Comparison of ENCODE assay signal across 7 mouse cellular contexts in the genomic region with DNA sequence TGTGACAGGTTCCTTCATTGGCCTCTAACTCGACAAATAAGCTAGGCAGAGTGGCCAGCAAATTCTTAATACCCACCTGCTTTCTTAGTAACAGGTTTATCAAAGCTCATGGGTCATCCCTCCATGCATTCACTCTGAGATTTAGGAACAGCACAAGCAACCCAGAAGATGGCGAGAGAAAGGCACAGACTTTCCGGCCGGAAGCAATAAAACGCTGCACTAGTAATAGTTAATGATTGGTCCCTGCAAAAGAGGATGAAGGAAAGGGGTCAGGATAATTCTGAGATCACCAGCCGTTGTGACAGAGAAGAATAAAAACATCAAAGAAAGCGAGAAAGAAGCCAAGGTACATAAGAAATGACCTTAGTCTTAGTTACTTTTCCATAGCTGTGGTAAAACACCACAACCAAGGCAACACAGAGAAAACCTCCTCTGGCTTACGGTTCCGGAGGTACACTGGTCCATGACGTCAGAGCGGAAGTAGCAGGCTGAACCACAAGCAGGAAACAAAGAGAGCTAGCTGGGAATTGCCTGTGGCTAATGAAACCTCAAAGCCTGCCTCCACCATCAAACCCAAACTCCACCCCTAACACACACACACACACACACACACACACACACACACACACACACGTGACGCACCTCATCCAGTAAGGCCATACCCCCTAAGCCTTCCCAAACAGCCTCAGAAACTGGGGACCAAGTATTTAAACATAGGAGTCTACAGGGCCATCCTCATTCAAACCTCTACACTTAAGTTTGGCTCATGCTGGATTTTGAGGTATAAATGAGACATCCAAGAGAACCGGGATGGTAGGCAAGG.
A peak's percentile ranks its signal among the peaks of the same experiment; 100 is the strongest.
DNase-seq lines count a peak whose midpoint lies in the region; ATAC-seq and TF ChIP-seq lines count a peak whose summit lies in the region.

No protein-coding gene starts in this region.

- ATAC-seq in limb, embryonic 11.5 days (ENCODE audit: insufficient number of reproducible peaks, low FRiP score, low TSS enrichment, low read depth) = no peak
- ATAC-seq in midbrain, postnatal 0 days (ENCODE audit: low FRiP score) = no peak

- no peaks in the 10 kb centered on the region for H3K36me3 ChIP-seq in limb, embryonic 11.5 days (ENCODE audit: control insufficient read depth, insufficient read depth, low read length)
- H3K36me3 ChIP-seq in midbrain, postnatal 0 days (ENCODE audit: insufficient read depth, low read length) = no peaks in the 10 kb centered on the region

- peak overlapping the region; percentile 75 for H3K27ac ChIP-seq in bone marrow macrophage, adult 2 months (ENCODE audit: insufficient read depth, low read depth, low read length)
- no peak overlapping the region; the same call in 1 of the 2 replicates for H3K27ac ChIP-seq in limb, embryonic 11.5 days (replicated peaks; ENCODE audit: low read depth, low read length)
- no peak overlapping the region for H3K27ac ChIP-seq in midbrain, postnatal 0 days (ENCODE audit: low read depth, low read length)

- TF ChIP-seq CTCF in bone marrow macrophage, adult 2 months (IDR thresholded peaks at IDR 0.05; ENCODE audit: low read depth, low read length) = no peak
- TF ChIP-seq CTCF in midbrain, postnatal 0 days (IDR thresholded peaks at IDR 0.05) = no peak

- DNase-seq in CD4-positive, CD25-positive, alpha-beta regulatory T cell, adult 2 months (ENCODE audit: low read depth, low spot score) = peak; percentile 95
- DNase-seq in limb, embryonic 11.5 days (ENCODE audit: low spot score) = peak; percentile 40
- peak; percentile 84 to 89 for DNase-seq in natural killer cell, adult 2 months (ENCODE audit: low spot score in 2 of 2)
- no peak for DNase-seq in retina, embryonic 14.5 days (ENCODE audit: low spot score)
- DNase-seq in midbrain, postnatal 0 days (ENCODE audit: low spot score) = no peak
- no peak for DNase-seq in gastrocnemius, postnatal 10 days

- H3K4me1 ChIP-seq in bone marrow macrophage, adult 2 months (ENCODE audit: control insufficient read depth, insufficient read depth, low read length) = peaks cover 32% of the 10 kb centered on the region
- peaks cover 15% of the 10 kb centered on the region for H3K4me1 ChIP-seq in limb, embryonic 11.5 days (ENCODE audit: control insufficient read depth, insufficient read depth, low read length)
- H3K4me1 ChIP-seq in midbrain, postnatal 0 days (ENCODE audit: insufficient read depth, low read length) = peaks cover 7% of the 10 kb centered on the region; the same call in 1 of the 2 replicates

- no peak overlapping the region for H3K9ac ChIP-seq in limb, embryonic 11.5 days (ENCODE audit: low read length)
- no peak overlapping the region for H3K9ac ChIP-seq in midbrain, postnatal 0 days (replicated peaks; ENCODE audit: low read length, poor library complexity, severe bottlenecking)

- TF ChIP-seq POLR2A in bone marrow macrophage, adult 2 months (IDR thresholded peaks at IDR 0.05; ENCODE audit: borderline replicate concordance, low read depth, low read length) = no peak

- H3K4me2 ChIP-seq in limb, embryonic 11.5 days (ENCODE audit: low read depth, severe bottlenecking) = no peak overlapping the region
- no peak overlapping the region for H3K4me2 ChIP-seq in midbrain, postnatal 0 days (ENCODE audit: low read depth, low read length, poor library complexity, severe bottlenecking)

- WGBS in limb, embryonic 11.5 days = 60% methylated on average over 14 of the region's 14 CpGs
- WGBS in midbrain, postnatal 0 days = 72% methylated on average over 14 of the region's 14 CpGs

- H3K27me3 ChIP-seq in limb, embryonic 11.5 days (ENCODE audit: control insufficient read depth, insufficient read depth, low read length) = no peaks in the 10 kb centered on the region
- no peaks in the 10 kb centered on the region for H3K27me3 ChIP-seq in midbrain, postnatal 0 days (ENCODE audit: insufficient read depth, low read length)

- peak overlapping the region; percentile 45 for H3K4me3 ChIP-seq in bone marrow macrophage, adult 2 months (ENCODE audit: insufficient read depth, low read length)
- H3K4me3 ChIP-seq in limb, embryonic 11.5 days (ENCODE audit: low read depth, low read length) = no peak overlapping the region
- no peak overlapping the region for H3K4me3 ChIP-seq in midbrain, postnatal 0 days (ENCODE audit: low read depth, low read length)

- H3K9me3 ChIP-seq in limb, embryonic 11.5 days (ENCODE audit: control insufficient read depth, low read length) = no peaks in the 10 kb centered on the region
- no peaks in the 10 kb centered on the region for H3K9me3 ChIP-seq in midbrain, postnatal 0 days (ENCODE audit: low read length)

Comparison
In these comparisons a context has a peak if more than half of its experiments do, and no peak if none do; other contexts are left out.
1. DNase-seq: peak in CD4-positive, CD25-positive, alpha-beta regulatory T cell, adult 2 months (single experiment), limb, embryonic 11.5 days (single experiment) and natural killer cell, adult 2 months (2 of 2); none in retina, embryonic 14.5 days (single experiment), midbrain, postnatal 0 days (single experiment) and gastrocnemius, postnatal 10 days (single experiment).